Mouse (Mus musculus) megakaryocyte, embryonic 14.5 days (primary cell): ENCODE data around the gene BC067074. TPM values are rescaled to one million over a fixed set of nuclear protein-coding genes. Genes with fewer than 3 reads are reported as not detected.

Experiments
- H3K27me3 ChIP-seq: replicated peaks from 2 replicates; pipeline ENCODE3; 2012; ENCODE audit warnings: inconsistent platforms
- H3K36me3 ChIP-seq: replicated peaks from 2 replicates; pipeline ENCODE3; 2012; ENCODE audit warnings: low read length, inconsistent platforms, mixed read lengths
- H3K4me1 ChIP-seq: 2 replicates; pipeline ENCODE4 v1.6.1; 2012; ENCODE audit warnings: inconsistent platforms
- H3K4me3 ChIP-seq: replicated peaks from 2 replicates; pipeline ENCODE3; 2012; ENCODE audit warnings: moderate library complexity, mild to moderate bottlenecking, inconsistent platforms
- H3K9me3 ChIP-seq: 2 replicates; pipeline ENCODE4 v1.6.1; 2012; ENCODE audit warnings: inconsistent platforms
- FLI1 ChIP-seq: IDR thresholded peaks from 2 replicates; pipeline ENCODE4 v1.6.1; 2012; ENCODE audit warnings: low read length, inconsistent platforms, mixed read lengths
- GATA1 ChIP-seq: IDR thresholded peaks from 3 replicates; pipeline ENCODE4 v1.6.1; 2012; ENCODE audit warnings: mixed read lengths, low read length, inconsistent platforms, borderline replicate concordance
- polyA plus RNA-seq: library from polyadenylated mRNA; stranded (reverse); fragments of >175 nt; gene quantifications from 2 replicates; pipeline ENCODE4 v1.2.3, GENCODE M21; 2012; ENCODE audit warnings: low replicate concordance; ENCODE audit not compliant: insufficient read depth

BC067074 gene
- polyA plus RNA-seq, 1 experiment, result not detected

DNA sequence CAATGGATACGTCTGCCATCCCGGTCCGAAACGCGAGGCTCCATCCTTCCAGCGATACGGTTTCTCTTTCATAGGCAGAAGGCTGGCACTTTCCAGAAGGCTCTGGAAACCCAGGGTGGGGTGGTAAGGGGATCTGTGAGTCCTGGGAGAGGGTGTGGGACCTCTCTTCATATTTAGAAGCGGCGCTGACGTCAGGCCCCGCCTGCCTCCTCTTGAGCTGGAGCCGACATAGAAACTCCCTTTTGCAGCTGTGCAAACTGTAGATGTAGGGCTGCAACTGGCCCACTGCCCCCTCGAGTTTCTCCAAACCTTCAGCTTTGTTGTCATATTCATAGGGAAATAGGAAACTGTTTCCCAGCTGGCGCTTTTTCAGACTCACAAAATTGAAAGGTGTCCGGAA is 101.6 kb downstream of the BC067074 start:
- no peaks in the 10 kb centered on the region for H3K27me3 ChIP-seq
- no peaks in the 10 kb centered on the region for H3K4me1 ChIP-seq

DNA sequence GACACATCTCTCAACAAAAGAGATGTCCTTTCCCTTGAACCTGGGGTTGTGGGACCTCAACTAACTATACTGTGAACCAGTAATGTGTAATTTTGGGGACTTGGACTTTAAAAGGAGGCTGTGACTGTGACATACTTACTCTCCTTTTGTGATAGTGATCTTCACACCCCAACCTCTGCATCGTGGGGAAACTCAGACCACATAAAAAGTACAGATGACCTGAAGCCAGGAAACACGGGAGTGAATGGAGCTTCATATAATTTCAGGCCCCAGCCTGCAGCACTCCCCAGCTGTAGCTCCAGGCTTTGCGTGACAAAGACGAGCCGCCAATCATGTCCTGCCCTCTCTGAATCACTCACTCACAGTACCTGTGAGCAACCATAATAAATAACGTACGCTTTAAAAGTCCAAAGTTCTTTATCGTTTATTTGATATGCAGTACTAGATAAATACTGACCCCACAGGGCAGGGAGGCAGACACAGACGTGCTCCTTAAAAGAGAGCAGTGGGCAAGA is 104.1 kb downstream of the BC067074 start:
- Histone ChIP-seq H3K36me3 (no peaks in the 10 kb centered on the region), H3K9me3 (peaks cover 10% of the 10 kb centered on the region), H3K4me1 (no peaks in the 10 kb centered on the region), H3K27me3 (no peaks in the 10 kb centered on the region), H3K4me3 (no peak overlapping the region)
- no peak for TF ChIP-seq GATA1
- TF ChIP-seq FLI1, result no peak

More for the DNA sequence above, 101.6 kb downstream of the BC067074 start:
- TF ChIP-seq GATA1 (no peak), FLI1 (no peak)
- Histone ChIP-seq H3K9me3 (peaks cover 12% of the 10 kb centered on the region), H3K36me3 (no peaks in the 10 kb centered on the region), H3K4me3 (no peak overlapping the region)

DNA sequence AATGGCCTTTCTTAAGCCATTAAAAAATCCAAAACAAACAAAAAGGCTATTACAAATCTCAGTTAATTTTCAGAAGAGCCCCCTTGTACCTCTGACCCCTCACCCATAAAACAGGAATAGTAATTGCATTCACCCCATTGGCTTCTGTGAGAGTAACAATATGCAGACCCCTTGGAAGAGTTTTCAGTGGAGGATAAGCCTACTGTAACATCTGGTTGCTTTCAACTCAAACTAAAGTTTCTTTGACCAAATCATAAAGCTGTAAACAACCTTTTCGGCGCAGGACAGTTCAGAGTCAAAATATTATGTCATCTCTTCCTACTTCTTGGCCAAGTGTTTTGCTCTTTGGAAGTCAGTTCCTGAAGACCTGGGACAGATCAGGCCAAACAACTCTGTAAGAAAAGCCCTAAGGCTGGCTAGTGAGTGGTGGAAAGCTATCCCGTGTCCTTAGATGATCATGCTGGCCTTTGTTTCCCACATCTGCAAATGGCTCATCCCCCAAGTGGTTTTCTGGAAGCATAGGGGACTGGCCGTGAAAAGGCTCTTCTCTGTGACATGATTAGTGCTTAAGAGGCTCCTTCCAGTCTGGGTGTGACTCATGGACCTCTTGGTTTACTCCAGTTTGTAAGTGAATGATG is 108.5 kb downstream of the BC067074 start:
- no peaks in the 10 kb centered on the region for H3K36me3 ChIP-seq
- H3K4me1 ChIP-seq, result no peaks in the 10 kb centered on the region
- no peak for TF ChIP-seq FLI1
- TF ChIP-seq GATA1, result no peak
- H3K4me3 ChIP-seq, result no peak overlapping the region
- H3K27me3 ChIP-seq, result no peaks in the 10 kb centered on the region
- H3K9me3 ChIP-seq, result no peaks in the 10 kb centered on the region; the same call in 1 of the 2 replicates

DNA sequence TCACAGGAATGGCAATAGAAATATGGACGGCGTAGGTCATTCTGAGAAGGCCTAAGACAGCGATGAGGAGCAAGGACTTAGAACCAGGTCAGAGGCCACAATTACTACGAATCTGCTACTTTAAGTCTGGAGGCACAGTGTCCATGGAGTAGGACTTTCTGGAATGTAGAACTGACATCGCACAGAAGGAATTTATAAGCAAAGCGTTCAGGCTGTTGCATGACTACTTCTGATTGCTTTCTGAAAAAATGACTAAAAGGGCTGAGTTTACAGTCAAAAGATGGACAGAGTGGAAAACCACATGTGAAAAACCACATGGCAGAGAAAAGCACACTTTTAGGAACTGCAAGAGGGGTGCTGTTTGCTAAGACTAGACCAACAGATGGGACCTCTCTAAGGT is 110.7 kb downstream of the BC067074 start:
- H3K9me3 ChIP-seq, result peaks cover under 1% of the 10 kb centered on the region; the same call in 1 of the 2 replicates
- H3K4me1 ChIP-seq, result no peaks in the 10 kb centered on the region

DNA sequence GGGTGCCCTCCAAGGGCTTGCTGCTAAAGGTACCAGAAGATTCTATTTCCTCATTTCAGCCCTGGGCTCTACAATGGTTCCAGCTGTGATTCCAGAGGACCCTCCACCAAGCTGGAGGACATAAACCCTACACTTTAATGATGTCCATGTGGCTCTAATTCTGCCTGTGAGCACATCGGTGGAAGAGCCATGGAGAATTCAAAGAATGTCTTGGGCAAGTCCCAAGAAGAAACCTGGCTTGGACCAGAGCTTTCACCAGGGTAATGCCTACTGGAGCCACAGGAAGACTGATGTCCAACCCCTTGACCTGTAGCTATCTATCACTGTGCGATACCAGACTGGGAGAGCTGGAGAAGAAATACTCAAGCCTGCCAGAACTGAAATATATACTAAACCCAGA is 111.2 kb downstream of the BC067074 start:
- no peak for TF ChIP-seq GATA1
- TF ChIP-seq FLI1, result no peak
- H3K27me3 ChIP-seq, result no peaks in the 10 kb centered on the region
- H3K36me3 ChIP-seq, result no peaks in the 10 kb centered on the region
- H3K4me3 ChIP-seq, result no peak overlapping the region
- no peaks in the 10 kb centered on the region for H3K4me1 ChIP-seq
- H3K9me3 ChIP-seq, result peaks cover 4% of the 10 kb centered on the region; the same call in 1 of the 2 replicates

More for the DNA sequence above, 110.7 kb downstream of the BC067074 start:
- H3K27me3 ChIP-seq, result no peaks in the 10 kb centered on the region
- no peak for TF ChIP-seq GATA1
- H3K36me3 ChIP-seq, result no peaks in the 10 kb centered on the region
- no peak overlapping the region for H3K4me3 ChIP-seq

DNA sequence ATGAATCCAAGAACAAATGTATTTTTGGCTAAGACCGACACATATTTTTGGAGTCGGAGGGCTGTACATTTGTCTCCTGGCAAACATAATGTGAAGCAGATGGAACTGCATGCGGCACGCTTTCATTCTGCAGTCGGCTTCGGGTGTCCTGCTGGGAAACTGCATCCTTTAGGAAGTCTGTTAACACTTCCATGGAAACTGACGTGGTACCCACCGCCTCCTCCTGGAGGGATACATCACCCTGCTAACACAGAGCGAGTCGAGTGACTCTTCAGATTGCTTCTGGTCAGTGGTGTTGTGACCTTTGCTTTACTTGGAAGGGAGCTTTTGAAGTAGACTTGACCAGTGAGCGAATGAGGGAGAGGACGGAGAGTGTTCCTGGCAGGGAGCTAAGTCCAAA is 117.0 kb downstream of the BC067074 start:
- Histone ChIP-seq H3K36me3 (no peaks in the 10 kb centered on the region), H3K4me3 (no peak overlapping the region)
- TF ChIP-seq FLI1 (no peak), GATA1 (no peak)

DNA sequence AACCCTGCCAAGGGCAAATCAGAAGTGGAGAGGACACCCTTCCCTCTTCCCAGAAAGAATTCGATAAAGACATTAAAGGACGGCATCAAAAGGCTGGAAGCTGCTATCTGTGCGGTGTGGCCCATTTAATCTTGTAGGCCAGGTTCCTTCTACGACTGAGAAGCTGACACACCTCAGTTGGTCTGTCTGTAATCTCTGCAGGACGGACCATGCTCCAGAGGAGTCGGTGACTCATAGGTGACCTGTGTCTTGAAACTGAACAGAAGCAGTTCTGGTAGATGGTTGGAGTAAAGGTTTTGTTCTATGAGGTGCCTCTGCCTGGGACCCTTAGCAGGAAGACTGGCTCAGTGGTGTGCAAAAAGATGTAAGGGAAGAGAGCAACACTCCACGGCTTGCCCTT is 122.6 kb downstream of the BC067074 start:
- peaks cover 25% of the 10 kb centered on the region for H3K9me3 ChIP-seq
- no peaks in the 10 kb centered on the region for H3K36me3 ChIP-seq
- TF ChIP-seq GATA1 (no peak), FLI1 (no peak)

More for the DNA sequence above, 117.0 kb downstream of the BC067074 start:
- H3K27me3 ChIP-seq, result no peaks in the 10 kb centered on the region
- H3K9me3 ChIP-seq, result peaks cover 17% of the 10 kb centered on the region
- H3K4me1 ChIP-seq, result no peaks in the 10 kb centered on the region

DNA sequence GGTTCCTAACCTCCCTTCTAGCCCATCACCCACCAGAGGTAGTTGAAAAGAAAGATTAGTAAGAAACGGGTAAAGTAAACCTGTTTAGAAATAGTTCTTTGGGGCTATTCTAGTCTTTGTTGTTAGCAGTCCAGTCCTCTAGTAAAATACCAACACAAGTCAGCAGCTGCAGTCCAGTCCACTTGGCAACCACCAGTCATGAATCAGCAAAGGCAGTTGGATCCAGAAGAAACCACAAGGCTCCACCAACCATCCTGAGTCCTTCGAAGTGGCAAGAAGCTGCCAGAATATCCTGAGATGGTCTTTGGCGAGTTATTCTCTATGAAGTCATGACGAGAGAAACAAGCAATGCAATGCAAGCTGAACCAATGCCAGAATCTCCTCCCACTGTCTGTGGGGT is 124.0 kb downstream of the BC067074 start:
- no peaks in the 10 kb centered on the region for H3K36me3 ChIP-seq
- H3K4me3 ChIP-seq, result no peak overlapping the region
- H3K4me1 ChIP-seq, result peaks cover 13% of the 10 kb centered on the region; the same call in 1 of the 2 replicates
- H3K9me3 ChIP-seq, result peaks cover 23% of the 10 kb centered on the region
- TF ChIP-seq GATA1 (no peak), FLI1 (no peak)
- no peaks in the 10 kb centered on the region for H3K27me3 ChIP-seq

More for the DNA sequence above, 122.6 kb downstream of the BC067074 start:
- H3K4me1 ChIP-seq, result peaks cover 10% of the 10 kb centered on the region; the same call in 1 of the 2 replicates
- no peak overlapping the region for H3K4me3 ChIP-seq
- H3K27me3 ChIP-seq, result no peaks in the 10 kb centered on the region

DNA sequence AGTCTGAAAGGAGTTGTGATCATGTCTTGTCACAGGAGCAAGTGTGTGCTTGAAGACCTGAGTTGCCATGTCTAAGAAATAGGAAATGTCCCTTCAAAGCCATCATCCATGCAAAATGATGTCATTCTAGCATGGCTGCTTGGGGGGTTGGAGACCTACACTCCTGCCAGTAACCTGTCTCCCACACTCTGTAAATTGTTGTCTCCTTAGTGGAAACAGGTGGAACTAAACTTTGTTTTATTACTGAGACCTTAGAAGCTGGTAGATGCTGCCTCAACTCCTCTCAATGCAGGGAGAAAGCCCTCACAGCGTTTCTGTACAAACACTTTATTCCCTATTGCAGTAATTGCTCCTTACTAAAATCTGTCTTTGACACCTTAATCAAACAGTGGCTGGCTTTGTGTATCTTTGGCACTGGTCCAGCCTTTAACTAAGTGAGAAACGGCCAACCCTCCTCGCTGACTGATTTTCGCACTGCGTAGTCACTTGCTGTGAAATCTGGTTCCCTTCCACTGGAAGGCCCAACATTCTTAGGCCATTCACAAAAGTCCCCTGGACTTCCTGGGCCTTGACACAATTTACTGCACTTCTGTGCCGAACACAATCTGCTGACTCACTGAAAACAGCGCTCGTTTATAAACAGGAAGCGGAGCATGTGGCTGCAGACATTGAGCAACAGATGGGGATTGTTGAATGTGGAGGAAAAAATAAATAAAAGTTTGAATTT is 125.0 kb downstream of the BC067074 start:
- peaks cover 19% of the 10 kb centered on the region for H3K9me3 ChIP-seq
- no peak for TF ChIP-seq GATA1
- no peaks in the 10 kb centered on the region for H3K36me3 ChIP-seq
- no peak overlapping the region for H3K4me3 ChIP-seq
- H3K4me1 ChIP-seq, result peaks cover 13% of the 10 kb centered on the region; the same call in 1 of the 2 replicates
- H3K27me3 ChIP-seq, result no peaks in the 10 kb centered on the region

DNA sequence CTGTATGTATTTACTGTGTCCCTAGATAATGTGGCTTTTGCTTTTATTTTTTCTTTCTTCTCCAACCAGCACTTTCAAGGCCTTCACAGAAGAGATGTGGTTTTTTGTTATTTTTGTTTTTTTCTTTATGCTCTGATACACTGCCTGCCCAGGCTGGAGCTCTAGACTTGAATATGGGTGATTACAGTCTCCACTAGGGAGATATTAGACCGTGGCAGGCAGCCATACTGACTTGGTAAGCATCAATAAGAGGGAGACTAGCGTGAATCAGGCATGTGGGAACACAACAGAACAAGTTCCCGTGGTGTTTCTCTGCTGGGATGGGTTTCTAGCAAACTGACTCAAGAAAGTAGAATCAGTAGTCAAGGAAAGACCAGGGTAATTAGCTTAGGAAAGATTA is 125.7 kb downstream of the BC067074 start:
- Histone ChIP-seq H3K4me1 (peaks cover 13% of the 10 kb centered on the region; the same call in 1 of the 2 replicates), H3K36me3 (no peaks in the 10 kb centered on the region), H3K9me3 (peaks cover 19% of the 10 kb centered on the region), H3K4me3 (no peak overlapping the region), H3K27me3 (no peaks in the 10 kb centered on the region)
- TF ChIP-seq FLI1, result no peak
- TF ChIP-seq GATA1, result no peak
